Mouse (Mus musculus) forelimb bud, embryonic 11.5 days (tissue): ENCODE measurements around the gene Slc25a21.
A peak's percentile ranks its signal among the peaks of the same experiment; 100 is the strongest.

Experiments used
- DNase-seq: peaks from one replicate; pipeline ENCODE4 v3.0.0-alpha.2; 2012; ENCODE audit warnings: low read depth, low spot score

The Slc25a21 gene

GRCm38 (mm10) chr12:57016845-57017244, 180.4 kb downstream of the Slc25a21 start:
- DNase-seq: no peak

GRCm38 (mm10) chr12:57016324-57016723, 180.9 kb downstream of the Slc25a21 start:
- DNase-seq: peak; percentile 55

GRCm38 (mm10) chr12:57009010-57009409, 188.3 kb downstream of the Slc25a21 start:
- DNase-seq: no peak

- DNase-seq: peak; percentile 66
These were observed 211.2 kb downstream of the Slc25a21 start for GRCm38 (mm10) chr12:56986049-56986448.

- no peak for DNase-seq
These were observed 215.1 kb downstream of the Slc25a21 start for GRCm38 (mm10) chr12:56982066-56982626.

DNA sequence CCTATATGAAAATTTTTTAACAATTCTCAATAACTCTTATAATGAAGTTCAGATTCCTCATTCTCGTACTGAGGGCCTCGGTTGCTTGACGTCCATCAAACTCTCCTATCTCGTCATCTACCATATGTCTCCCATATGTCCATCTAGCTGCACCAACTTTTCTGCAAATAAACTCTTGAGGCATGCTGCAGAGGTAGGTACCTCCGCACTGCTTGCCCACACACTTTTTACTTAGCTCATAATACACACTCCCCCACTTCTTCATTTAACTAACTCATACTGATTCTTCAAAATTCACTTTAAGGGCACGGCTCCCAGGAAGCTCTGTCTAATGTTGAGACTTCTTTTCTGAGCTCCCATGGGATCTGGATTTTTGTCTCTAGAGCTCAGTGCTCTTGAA, 222.0 kb downstream of the Slc25a21 start:
- DNase-seq: no peak

- DNase-seq: peak; percentile 53
These were observed 234.0 kb downstream of the Slc25a21 start for GRCm38 (mm10) chr12:56963236-56963635.

DNA sequence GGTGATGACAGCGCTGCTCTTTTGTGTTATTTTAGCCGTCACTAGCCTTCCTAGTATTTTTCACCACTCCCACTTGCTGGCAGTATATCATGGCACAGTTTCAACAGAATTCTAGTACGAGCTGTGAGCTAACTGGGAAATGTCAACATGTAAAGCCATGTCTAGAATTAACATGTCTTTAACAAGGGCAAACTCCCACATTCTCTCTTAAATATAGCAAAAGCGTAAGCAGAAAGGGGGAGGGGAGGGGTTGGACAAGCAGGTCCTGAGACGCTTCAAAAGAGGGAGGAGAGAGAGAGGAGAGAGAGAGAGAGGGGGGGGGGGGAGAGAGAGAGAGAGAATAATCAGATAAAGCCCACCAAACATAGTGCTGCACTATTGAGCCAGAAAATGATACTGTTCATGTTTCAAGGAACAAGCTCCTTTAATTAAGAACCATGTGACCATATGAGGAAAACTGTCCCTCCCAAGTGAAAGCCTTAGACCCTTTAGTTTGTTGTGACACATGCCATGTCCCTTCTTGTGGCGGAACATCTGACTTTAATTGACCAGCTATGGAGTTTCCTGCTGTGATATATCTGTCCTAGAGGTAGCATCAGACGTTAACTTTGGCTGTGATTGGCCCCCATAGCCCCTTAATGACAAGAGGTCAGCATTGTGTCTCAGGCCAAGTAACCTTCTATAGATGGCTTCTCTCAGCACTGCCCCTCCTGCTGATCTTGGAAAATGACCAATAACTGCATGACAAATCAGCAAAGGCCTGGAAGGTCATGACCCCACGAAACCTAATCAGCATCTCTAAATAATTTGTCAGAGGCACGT, 237.8 kb downstream of the Slc25a21 start:
- peak; percentile 47 for DNase-seq

DNA sequence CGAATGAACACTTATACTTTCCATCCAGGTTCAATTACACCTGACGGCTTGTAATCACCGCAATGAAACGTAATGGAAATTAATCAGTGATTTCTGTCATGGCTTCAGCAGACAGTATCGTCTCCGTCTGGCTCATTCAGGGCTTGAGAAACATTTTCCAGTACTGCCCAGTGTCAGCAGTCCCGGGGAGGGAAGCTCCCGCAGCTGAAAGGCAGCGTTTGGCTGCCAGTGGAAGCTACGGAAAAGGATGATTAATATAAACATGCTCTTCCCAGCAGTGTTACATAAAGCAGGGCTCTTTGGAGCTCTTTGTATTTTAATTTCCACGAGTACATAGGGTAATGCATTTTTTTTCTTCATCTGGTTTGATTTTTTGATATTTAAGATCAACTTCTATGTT, 239.0 kb downstream of the Slc25a21 start:
- no peak for DNase-seq

- DNase-seq: peak; percentile 64
These were observed 245.3 kb downstream of the Slc25a21 start for GRCm38 (mm10) chr12:56951749-56952657.

DNA sequence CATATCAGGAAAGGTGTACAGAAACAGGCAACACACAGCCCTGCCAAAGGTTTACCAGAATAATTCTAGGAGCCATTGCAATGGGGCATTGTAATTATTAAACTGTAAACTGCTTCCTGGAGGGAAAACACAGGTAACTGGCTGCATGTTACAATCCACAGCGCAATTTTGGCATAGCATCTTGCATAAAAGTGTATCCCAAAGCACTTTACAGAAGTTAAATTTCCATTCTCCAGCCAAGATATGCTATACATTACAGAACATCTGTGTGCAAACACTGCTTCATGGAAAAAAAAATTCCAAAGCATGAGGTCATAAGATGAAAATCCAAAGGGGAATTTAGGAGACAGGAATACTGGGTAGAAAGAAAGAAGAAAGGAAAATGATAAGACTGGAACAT, 253.0 kb downstream of the Slc25a21 start:
- no peak for DNase-seq

GRCm38 (mm10) chr12:56940861-56941260, 256.4 kb downstream of the Slc25a21 start:
- DNase-seq: no peak

DNA sequence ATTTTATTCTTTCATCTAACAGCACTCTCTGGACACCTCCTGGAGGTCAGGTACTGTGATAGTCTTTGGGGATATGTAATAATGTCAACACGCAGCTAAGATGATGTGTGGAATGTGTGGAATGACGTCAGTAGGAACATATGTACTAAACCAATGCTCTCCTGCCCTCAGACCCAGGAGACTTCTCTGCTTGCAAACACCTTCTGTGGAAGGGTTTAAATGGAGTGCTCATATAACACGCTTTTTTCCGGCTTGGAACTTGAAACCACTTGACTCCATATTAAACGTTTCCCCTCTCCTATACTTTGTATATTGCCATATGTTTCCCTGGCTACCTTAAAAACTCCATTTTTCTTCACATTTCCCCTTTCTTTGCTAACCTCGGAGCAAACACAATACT, 279.1 kb downstream of the Slc25a21 start:
- DNase-seq: no peak

GRCm38 (mm10) chr12:56906476-56906875, 290.8 kb downstream of the Slc25a21 start:
- no peak for DNase-seq

DNA sequence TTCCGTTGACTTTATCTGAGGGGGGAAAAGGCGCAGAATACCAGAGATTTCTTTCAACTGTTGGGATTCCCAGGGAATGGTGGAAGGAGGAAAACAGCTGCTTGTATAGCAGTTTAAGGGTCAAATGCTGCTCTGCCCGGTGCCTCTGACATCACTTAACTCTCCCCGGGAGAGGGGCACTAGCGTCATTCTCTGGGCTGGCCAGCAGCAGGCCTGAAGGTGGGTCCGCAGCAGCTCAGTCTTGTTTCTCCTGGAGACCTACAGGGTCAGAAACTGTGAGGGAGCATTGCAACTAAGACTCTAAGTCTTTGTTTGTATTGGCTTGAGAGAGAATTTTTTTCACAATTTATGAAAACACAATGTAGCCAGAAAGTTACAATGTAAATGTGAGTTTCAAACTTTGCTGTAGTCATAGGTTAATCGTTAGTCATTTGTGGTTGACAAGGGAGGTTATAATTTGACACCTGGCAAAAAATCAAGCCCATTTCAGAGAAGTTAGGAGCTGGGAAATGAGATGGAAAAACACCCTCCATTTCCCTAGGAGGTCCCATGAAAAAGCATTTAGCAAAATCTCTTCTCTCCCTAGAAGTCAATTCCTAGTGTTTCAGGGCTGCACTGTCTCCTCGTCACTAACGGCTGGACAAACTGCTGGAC, 291.5 kb downstream of the Slc25a21 start:
- peak; percentile 29 for DNase-seq

DNA sequence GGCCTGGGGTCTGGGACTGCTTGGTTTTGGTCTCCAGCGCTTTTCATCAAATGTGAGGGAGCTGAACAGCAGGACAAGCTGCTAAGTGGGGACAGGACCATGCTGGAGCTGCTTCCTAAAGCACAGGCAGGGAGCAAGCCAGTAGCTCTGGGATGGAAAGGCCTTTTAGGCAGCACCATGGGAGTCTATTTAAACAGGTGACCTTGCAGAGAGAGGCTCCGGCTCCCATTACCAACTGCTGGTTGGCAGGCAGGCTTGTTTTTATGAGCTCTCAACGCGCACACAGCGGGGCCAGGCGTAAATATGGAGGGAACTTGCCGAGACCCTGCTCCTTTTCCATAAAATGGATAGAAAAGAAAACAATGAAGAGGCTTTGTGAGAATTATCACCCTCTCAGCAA, 292.1 kb downstream of the Slc25a21 start:
- DNase-seq: peak; percentile 34

- no peak for DNase-seq
These were observed 294.4 kb downstream of the Slc25a21 start for GRCm38 (mm10) chr12:56902774-56903456.

DNA sequence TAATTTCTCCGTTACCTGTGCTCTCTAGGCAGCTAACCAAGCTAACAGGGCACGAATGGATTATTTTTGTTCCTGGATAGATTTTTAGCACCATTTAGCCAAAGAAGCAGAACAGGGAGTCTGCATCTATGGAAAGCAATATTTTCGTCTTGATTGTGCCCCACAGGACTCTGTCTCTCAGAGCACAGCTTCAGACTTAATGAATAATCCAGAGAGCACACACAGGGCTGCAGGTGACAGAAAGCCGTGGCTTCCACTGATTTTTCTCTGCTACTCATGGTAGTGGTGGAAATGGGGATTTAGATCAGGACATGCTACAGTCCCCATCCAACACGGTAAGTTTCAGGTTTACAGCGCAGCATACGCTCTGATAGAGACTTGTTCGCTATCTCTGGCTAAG, 299.3 kb downstream of the Slc25a21 start:
- no peak for DNase-seq

DNA sequence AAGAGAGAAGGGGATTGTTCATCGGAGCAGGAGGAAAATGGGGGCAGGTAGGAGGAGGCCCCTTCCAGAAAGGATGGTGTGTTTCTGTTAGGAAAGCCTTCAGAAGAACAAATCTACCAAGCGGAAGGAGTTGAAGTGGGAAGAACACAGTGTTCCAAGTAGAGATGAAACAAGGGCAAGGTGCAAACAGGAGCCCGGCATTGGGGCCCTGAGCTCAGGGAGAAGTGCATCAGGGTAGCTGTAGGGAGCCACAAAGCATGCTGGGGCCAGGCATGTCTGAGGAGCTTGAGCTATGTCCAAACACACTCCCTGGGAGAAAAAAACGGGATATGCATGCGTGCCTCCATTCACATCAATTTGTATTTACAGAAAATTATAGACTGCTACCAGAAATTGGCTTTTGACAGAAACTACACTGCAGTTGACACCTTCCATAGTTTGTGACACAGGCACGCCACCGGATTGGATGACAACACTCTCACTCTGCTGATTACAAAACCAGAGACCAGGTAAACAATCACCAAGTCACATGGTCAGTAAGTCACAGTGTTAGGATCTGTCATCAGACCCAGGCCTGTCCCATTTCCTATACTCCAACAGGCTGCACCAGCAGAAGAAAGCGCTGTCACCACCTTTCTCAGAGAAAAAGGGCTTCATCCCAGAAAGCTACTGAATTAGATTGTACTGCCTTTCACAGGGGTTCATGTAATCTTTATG, 299.9 kb downstream of the Slc25a21 start:
- no peak for DNase-seq

DNA sequence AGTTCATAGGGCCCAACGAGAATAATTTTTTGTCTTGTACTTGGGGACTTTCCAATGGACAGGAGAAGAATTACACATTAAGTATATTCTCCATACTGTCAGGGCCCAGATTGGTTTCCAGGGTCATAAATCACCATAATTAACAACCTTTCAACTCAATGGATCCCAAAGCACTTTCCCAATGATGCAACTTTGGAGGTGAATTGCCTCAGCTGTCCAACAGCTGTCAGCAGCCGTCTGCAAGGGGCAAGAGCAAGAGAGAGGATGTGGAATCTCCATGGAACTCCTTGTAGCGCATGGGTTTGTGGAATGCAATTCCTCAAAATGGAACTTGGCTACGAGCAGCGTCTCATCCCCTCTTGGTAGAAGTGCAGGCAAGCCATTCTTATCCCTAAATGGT, 302.3 kb downstream of the Slc25a21 start:
- DNase-seq: no peak
